Mouse (Mus musculus) lung, postnatal 0 days (tissue): ENCODE data around the gene Nlrx1. TPM values are rescaled to one million over a fixed set of nuclear protein-coding genes. Genes with fewer than 3 reads are reported as not detected.

Source experiments
- ATAC-seq: fragments of 200-750 bp; cut with Nextera tagmentation; 2 replicates; pipeline ENCODE4 v1.8.0; 2017; ENCODE audit warnings: moderate library complexity
- DNase-seq: peaks from one replicate; pipeline ENCODE4 v3.0.0-alpha.2; 2016; ENCODE audit warnings: low spot score
- H3K27ac ChIP-seq: fragments of 300-500 bp; sonication (generic); 2 replicates; pipeline ENCODE4 v1.5.1; 2014; ENCODE audit warnings: antibody characterized with exemption, mild to moderate bottlenecking, low read length, mixed read lengths
- H3K27me3 ChIP-seq: fragments of 300-500 bp; sonication (generic); replicated peaks from 2 replicates; pipeline ENCODE4 v1.6.1; 2014; ENCODE audit warnings: low read length, mixed read lengths; ENCODE audit not compliant: insufficient read depth
- H3K36me3 ChIP-seq: fragments of 300-500 bp; sonication (generic); 2 replicates; pipeline ENCODE4 v1.6.1; 2014; ENCODE audit warnings: low read length, mixed read lengths; ENCODE audit not compliant: insufficient read depth
- H3K4me1 ChIP-seq: fragments of 300-500 bp; sonication (generic); 2 replicates; pipeline ENCODE4 v1.6.1; 2014; ENCODE audit warnings: antibody characterized with exemption, low read depth, low read length, mixed read lengths; ENCODE audit not compliant: insufficient read depth
- H3K4me2 ChIP-seq: fragments of 300-500 bp; sonication (generic); replicated peaks from 2 replicates; pipeline ENCODE4 v1.6.1; 2014; ENCODE audit warnings: low read depth, mild to moderate bottlenecking, low read length, moderate library complexity, mixed read lengths
- H3K4me3 ChIP-seq: fragments of 300-500 bp; sonication (generic); 2 replicates; pipeline ENCODE4 v1.5.1; 2014; ENCODE audit warnings: low read depth, low read length
- H3K9ac ChIP-seq: fragments of 300-500 bp; sonication (generic); replicated peaks from 2 replicates; pipeline ENCODE4 v1.6.1; 2014; ENCODE audit warnings: low read depth, mild to moderate bottlenecking
- H3K9me3 ChIP-seq: fragments of 300-500 bp; sonication (generic); 2 replicates; pipeline ENCODE4 v1.6.1; 2016; ENCODE audit warnings: low read length, mixed read lengths
- CTCF ChIP-seq: IDR thresholded peaks from 2 replicates; pipeline ENCODE4 v1.5.1; 2016; ENCODE audit warnings: antibody characterized with exemption, mild to moderate bottlenecking
- EP300 ChIP-seq: IDR thresholded peaks from 2 replicates; pipeline ENCODE4 v1.6.1; 2016; ENCODE audit warnings: antibody characterized with exemption, mild to moderate bottlenecking, control low read depth
- WGBS: fragments of 180-500 bp; shearing (Covaris S2); extraction: QIAGEN DNeasy Blood & Tissue Kit; methylation state at CpG from one replicate; pipeline ENCODE4 v1.1.7; 2014; 5-methylcytosine and 5-hydroxymethylcytosine counted together
- polyA plus RNA-seq: library from polyadenylated mRNA; unstranded; fragments of >200 nt; fragmentation: Nextera tagmentation; extraction: Ambion mirVana; gene quantifications from 2 replicates; pipeline ENCODE4 v1.2.1, GENCODE M21; 2015

The Nlrx1 gene
- polyA plus RNA-seq, 1 experiment from 2014 or later: 10.1 TPM

- 14% methylated on average over 19 of the region's 19 CpGs for WGBS
- Histone ChIP-seq H3K4me2 (peak overlapping the region; percentile 54), H3K27me3 (no peaks in the 10 kb centered on the region), H3K9ac (no peak overlapping the region), H3K4me1 (0 out of 2 replicates have a peak, but pooled peaks cover 6% of the 10 kb centered on the region), H3K27ac (peak overlapping the region; percentile 85), H3K4me3 (peak overlapping the region; percentile 94), H3K36me3 (no peaks in the 10 kb centered on the region), H3K9me3 (no peaks in the 10 kb centered on the region)
- TF ChIP-seq EP300 (no peak), CTCF (no peak)
- DNase-seq (peak; percentile 83), ATAC-seq (peak; percentile 21)
Measured at GRCm38 (mm10) chr9:44234479-44235427, 33.6 kb downstream of the Nlrx1 start.

DNA sequence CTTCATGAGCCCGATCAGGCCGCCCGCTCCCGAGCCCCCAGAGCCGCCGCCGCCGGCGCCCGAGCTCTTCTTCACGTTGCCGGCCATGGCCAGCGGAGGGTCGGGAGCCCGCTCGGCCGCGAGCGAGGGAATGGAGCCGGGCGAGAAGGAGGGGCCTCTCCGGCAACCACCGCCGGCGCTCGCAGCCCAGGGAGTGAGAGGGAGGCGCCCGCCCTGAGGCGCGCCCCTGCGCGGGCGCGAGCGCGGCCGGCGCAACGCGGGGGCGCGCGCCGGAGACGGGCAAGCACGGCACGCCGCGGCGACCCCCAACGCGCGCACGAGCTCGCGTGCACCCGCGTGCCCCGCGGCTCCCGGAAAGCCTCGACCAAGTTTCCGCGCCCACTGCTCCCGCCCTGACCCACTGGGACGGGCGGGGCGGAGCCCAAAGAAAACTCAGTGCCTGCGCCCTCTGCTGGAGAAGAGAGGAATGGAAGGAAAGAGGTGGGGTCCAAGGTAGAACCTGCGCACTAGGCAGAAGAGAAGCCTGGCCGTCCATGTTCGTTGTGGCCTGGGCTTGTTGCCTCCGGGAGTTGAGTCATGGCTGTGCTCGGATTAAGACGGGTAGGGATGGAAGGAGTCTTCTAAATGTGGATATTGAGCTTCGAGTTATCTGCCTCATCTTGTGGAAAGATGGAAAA, 34.5 kb downstream of the Nlrx1 start, which contains the start of gene Cbl:
TSS of gene Cbl (minus strand) at position 248 of the 677 bp plus-strand sequence.
- 0 out of 2 replicates have a peak, but pooled peaks have one; percentile 13 for TF ChIP-seq EP300
- TF ChIP-seq CTCF: peak; percentile 98
- ATAC-seq (peak; percentile 96), DNase-seq (peak; percentile 98)
- Histone ChIP-seq H3K9ac (peak within 1 kb of the TSS; percentile 85), H3K27ac (peak within 1 kb of the TSS; percentile 90), H3K4me2 (peak within 1 kb of the TSS; percentile 73), H3K36me3 (no peaks in the 10 kb centered on the region), H3K4me1 (0 out of 2 replicates have a peak, but pooled peaks cover 6% of the 10 kb centered on the region), H3K9me3 (no peaks in the 10 kb centered on the region), H3K27me3 (no peaks in the 10 kb centered on the region), H3K4me3 (peak within 1 kb of the TSS; percentile 94)
- 2% methylated on average over 54 of the region's 76 CpGs for WGBS

DNA sequence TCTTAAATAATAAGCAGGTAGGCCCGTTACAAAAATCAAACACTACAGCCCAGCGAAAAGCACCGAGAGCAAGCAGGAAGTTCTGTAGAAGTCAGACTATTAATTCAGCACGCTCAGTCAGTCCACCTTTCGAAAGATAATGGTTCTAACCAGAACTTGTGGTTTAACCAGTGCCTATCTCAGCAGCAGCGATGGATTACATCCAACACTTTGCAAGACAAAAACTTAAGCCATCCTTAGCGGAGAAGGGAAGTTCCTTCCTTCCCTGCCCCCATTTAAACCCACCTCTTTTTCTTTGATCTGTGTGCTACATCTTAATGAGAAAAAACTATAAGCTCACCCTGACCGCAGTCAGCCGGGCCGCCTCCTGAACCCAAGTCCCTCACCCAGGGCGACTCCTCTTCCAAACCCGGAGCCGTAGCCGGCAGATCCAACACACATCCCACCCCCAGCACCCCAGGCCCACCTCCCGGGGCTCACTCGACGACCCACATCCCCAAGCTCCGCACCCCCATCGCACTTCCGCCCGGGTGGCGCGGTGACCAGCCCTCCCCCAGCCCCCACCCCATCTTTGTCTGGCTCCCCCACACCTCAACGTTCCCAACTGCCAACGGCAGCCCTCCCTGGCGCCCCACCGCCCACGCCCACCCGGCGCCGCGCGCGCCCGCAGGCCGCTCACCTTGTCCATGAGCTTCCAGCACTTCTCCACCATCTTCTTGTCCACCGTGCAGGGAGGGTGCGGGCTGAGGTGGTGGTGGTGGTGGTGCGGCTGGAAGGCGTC, 35.2 kb downstream of the Nlrx1 start:
- 2% methylated on average over 36 of the region's 40 CpGs for WGBS
- ATAC-seq (peak; percentile 46), DNase-seq (peak; percentile 39)
- Histone ChIP-seq H3K4me3 (peak overlapping the region; percentile 94), H3K4me1 (0 out of 2 replicates have a peak, but pooled peaks cover 6% of the 10 kb centered on the region), H3K9ac (peak overlapping the region; percentile 85), H3K9me3 (no peaks in the 10 kb centered on the region), H3K27ac (peak overlapping the region; percentile 90), H3K36me3 (no peaks in the 10 kb centered on the region), H3K27me3 (no peaks in the 10 kb centered on the region), H3K4me2 (peak overlapping the region; percentile 73)
- TF ChIP-seq EP300: no peak

GRCm38 (mm10) chr9:44231609-44232008, 36.8 kb downstream of the Nlrx1 start:
- Histone ChIP-seq H3K36me3 (no peaks in the 10 kb centered on the region), H3K27ac (no peak overlapping the region), H3K9ac (no peak overlapping the region), H3K4me3 (no peak overlapping the region), H3K27me3 (no peaks in the 10 kb centered on the region), H3K9me3 (no peaks in the 10 kb centered on the region), H3K4me1 (0 out of 2 replicates have a peak, but pooled peaks cover 6% of the 10 kb centered on the region), H3K4me2 (peak overlapping the region; percentile 73; the same call in 1 of the 2 replicates)
- no peak for DNase-seq
- no peak for ATAC-seq
- TF ChIP-seq CTCF: no peak
- no peak for TF ChIP-seq EP300

DNA sequence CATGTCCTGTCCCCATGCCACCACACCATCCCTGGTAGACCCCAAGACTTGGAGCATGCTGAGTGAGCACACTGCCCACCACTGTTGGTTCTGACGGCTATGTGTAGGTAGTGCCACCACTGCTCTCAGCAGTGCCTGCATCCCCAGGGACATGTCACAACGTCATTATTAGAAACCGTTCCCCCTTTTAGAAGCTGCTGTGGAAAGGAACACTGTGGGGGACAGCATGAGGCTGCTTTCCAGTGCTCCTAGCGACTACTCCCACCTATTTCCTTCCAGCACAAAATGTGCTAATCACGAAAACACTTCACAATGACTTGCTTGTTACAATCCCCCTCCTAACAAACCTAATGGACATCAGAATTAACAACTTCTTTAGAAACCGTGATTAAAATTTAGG, 42.4 kb downstream of the Nlrx1 start:
- no peaks in the 10 kb centered on the region for H3K36me3 ChIP-seq
- H3K9ac ChIP-seq: no peak overlapping the region
- H3K27ac ChIP-seq: no peak overlapping the region
- WGBS: 66% methylated on average over 6 of the region's 6 CpGs
- DNase-seq: no peak
- no peak overlapping the region for H3K4me3 ChIP-seq
- ATAC-seq: no peak
- TF ChIP-seq CTCF (no peak), EP300 (no peak)
- no peak overlapping the region for H3K4me2 ChIP-seq
- H3K4me1 ChIP-seq: no peaks in the 10 kb centered on the region
- no peaks in the 10 kb centered on the region for H3K27me3 ChIP-seq
- no peaks in the 10 kb centered on the region for H3K9me3 ChIP-seq
